Mouse (Mus musculus) layer of hippocampus, adult 9-10 months (tissue): ENCODE results near the gene Ccdc180.

Source experiments
- DNase-seq: peaks from one replicate; pipeline ENCODE4 v3.0.0; 2022; ENCODE audit warnings: low spot score

Gene Ccdc180

DNA sequence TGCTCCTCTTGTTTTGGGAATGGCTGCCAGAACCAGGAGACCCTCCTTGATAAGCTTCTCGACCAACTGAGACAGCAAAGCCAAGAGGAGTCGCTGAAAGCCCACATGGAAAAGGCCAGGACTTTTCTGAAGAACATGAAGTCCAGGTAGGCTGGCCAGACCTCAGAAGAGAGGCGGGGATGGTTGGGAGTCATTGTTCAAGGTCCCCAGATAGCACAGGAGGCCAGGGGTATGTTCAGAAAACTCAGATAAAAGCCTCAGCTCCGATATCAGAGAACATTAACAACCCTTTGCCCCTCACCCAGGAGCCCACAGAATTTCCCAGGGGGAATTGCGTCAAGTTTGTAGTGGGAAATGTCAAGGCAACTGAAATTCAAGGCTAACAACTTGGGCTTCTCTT is 21.2 kb downstream of the Ccdc180 start:
- no peak for DNase-seq

DNA sequence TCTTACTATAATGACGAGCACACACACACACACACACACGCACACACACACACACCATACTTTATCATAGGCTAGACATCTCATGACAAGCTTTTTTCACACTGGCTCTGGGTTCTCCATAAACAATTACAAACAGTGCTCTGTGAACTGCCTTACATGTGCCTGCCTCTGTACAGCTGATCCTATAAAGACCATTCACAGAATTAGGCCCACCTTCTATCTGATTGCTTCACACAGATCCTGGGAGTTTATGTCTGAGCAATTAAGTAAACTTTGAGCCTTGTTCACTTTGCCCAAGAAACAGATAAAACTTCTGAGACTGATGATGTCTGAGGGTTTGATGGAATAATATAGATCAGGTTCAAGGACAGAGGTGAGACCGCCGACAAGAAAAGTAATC is 21.8 kb downstream of the Ccdc180 start:
- no peak for DNase-seq

DNA sequence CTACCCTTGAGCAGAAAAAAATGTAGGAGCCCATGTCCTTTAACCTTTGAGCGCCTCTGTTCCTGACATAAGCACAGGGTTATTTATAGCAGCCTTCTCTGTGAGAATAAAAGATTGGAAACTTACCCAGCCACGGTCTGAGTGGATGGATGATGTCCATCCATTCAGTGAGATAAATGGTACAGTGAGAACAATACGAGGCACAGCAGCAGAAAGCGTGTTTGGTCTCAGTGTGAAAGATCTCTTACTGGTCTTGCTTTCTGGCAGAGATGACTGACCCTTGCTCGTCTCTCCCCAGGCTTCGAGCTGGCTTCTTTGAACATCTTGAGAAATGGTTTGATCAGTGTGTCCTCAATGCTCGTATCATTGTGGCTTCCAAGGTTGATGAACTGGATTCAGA is 27.0 kb downstream of the Ccdc180 start:
- DNase-seq, result no peak

DNA sequence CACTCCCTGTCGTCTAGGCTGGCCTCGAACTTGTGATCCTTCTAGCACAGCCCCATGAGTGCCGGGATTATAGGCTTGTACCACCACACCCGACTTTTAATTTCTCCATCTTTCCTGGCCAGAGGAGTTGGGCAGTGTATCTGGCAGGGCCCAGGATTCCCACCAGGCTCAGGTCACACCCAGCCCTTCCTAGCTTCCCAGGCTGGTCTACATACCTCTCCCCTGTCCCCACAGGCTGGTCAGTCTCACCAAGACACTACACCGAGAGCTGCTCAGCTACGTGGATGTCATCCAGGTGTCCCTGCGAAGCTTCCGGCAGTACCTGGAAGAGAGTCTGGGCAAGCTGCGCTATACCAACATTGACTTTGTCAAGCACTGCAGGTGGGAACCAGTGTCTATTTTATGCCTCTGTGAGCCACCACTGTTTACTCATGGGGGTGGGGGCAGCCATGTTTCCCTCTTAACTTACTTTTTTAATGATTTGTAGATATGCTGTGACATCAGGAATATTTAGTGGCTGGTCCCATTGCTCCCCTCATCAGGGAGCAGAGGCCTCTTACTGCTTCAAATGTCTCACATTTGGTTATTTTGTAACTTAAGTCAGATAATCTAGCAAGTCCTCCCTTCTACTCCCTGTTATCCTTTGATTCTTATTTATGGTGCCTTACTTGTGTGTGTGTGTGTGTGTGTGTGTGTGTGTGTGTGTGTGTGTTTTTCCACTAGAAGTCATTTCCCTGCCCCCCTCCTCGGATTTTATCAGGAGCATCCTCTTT is 31.7 kb downstream of the Ccdc180 start:
- DNase-seq, result no peak

DNA sequence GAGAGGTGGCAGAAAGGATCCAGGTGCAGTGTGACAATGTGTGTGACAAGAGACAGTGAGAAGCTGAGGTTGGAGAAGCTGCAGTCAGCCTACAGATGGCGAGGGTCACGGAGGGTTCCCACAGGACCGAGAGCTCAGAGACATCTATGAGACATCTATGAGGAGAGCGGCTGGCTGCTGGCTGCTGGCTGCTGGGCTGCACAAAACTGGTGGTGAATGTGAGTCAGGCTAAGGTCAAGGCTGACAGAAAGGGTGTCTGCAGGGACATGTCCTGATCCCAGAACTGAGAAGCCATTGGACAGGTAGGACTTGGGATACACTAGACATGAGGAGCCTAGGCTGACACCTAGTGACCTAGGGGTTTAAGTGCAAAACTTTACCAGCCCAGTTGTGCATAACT is 33.9 kb downstream of the Ccdc180 start:
- no peak for DNase-seq

DNA sequence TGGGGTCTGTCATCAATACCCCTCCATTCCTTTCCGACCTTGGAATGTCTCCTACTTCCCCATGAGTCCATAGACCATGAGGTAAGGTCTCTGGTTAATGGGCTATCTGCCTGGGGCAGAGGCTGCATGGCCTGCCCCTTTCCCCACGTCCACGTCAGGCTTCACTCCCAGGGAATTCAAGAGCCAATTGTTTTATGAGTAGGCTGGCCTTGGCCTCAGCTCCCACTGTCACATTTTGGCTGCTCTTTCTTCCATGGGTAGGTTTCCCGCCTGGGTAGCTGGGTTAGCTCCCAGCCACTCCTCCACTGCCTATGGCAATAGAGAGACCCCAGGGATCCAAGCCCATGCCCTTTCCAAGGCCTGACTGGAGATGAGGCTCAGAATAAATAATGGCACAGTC is 38.5 kb downstream of the Ccdc180 start:
- no peak for DNase-seq

DNA sequence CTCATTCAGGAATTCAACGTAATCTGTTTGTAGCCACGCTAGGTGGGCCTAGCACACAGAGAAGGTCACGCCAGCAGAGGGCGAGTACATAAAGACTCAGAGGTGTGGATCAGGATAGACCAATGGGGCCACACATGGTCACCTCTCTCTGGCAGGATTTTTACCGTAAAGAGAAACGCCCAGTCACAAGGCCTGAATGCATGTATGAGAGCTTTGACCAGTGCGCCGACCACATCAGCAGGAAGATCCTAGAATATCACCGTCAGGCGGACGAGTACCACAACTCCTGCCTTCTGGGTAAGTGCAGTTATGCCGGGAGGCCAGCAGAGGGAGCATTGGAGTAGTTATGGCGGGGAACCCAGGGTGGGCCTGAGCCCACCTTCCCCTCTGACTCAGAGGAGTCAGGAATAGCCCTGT is 51.5 kb downstream of the Ccdc180 start:
- DNase-seq, result peak; percentile 15

DNA sequence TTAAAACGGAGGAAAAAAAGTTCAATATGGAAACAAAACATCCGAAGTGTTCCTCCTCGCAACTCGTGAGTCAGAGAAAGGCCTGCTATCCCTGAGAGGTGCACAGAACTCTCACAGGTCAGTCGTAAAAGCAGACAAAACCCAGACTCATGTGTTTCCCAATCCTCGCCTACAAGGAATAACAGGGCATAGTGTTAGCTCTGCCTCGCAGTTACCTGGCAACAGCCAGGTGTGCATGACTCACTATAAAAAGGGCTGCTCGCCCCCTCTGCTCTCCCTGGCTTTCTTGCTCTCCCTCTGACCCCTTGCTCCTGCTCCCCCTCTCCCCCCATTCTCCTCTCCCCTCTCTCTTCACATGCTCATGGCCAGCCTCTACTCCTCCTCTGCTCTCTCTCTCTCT is 57.6 kb downstream of the Ccdc180 start:
- no peak for DNase-seq

DNA sequence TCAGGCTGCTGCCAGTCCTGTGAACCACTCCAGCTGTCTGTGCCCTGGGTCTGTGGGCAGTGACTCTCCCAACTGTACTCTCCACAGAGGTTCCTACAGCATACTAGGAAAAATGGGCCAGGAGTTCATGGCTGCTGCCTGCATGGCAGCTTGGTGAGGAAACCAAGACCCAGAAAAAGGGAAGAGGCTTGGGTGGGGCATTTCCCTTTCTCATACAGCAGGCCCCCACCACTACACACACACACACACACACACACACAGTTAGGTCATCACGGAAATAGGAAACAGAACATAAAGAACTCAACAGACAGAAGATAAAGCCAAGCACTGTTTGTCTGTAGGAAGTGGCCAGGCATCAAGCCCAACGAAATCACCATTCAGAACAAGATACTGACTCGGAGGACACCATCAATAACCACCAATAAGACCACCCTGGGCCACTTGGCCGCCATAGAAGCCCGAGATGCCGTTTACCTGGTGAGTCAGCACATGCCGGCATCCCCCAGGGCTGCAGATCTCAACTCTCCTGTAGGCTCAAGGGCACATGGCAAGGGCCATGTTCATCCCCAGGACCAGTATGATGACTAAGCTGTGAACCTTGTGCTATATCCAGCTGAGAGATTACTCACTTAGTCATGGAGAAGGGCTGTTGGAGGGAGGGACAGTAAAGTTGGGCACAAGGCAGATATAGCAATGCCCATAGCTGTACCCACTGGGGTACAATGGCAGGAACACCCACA is 59.2 kb downstream of the Ccdc180 start:
- no peak for DNase-seq

DNA sequence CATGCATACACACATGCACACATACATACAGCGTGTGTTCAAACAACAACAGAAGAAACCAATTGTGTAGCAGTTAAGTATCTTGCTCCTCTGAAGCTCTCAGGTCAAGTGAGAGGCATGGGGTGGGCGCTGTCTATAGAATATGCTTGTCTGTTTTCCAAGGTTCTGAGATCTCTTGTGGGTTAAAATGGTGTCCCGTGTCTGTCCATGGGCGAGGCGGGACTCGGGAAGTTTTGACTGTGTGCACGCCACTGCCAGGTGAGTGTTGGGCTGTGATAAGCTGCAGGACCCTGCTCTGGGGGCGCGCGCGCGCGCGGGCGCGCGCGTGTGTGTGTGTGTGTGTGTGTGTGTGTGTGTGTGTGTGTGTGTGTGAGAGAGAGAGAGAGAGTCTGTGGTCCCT is 61.7 kb downstream of the Ccdc180 start:
- DNase-seq, result no peak

DNA sequence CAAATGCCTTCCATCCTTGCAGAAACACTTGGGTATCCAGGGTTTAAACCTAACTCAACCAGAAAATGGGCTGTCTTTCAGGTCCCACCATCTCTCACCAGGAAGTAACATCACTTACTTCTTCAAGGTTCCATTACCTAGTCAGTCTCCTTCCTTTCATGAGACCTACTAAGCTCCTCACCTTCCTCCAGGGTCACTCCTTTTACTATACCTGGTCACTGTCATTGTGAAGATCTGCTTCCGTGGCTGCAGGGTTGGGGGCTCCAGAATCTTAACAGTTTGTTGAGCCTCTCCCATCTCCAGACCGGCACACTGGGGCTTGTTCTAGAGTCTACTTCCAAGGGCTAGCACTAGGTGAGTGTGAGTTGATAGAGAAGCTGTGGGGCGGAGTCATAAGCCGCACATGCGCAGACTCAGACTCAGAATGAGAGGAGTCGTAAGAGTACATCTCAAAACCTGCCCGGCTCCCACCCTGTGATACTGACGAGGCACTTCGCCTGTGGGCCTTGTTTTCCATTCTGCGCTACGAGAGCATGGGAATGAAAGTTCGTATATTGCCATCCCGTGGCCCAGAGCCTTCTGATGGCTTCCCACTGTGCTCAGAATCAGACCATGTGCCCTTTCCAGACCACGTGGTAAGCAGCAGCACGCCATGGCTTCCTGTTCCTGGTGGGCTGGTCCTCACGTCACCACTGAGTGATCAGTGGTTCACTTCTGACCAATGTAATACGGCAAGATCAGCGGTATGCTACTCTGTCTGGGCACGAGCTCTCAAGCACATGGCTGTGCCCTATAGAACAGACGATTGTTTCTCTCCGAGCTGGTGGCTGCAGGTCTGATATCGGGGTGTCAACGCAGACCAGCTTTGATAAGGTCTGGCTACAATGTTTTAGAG is 63.2 kb downstream of the Ccdc180 start:
- no peak for DNase-seq

DNA sequence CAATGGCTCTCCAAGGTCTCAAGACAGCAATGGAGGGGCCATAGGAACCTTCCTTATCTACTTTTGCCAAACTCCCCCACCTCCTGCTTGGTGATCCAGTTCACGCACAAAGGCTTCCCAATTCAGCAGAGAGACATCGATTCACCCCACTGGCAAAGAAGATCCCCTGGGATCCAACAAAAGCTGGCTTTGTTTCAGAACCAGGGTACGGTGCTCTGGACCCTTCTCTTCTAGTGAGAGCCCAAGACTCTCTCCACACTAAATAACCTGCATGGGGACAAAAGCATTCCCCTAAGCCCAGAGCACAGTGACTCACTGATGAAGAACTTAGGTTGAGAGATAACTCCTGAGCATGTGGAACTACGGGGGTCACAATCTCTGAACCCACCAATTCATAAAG is 65.1 kb downstream of the Ccdc180 start:
- no peak for DNase-seq

DNA sequence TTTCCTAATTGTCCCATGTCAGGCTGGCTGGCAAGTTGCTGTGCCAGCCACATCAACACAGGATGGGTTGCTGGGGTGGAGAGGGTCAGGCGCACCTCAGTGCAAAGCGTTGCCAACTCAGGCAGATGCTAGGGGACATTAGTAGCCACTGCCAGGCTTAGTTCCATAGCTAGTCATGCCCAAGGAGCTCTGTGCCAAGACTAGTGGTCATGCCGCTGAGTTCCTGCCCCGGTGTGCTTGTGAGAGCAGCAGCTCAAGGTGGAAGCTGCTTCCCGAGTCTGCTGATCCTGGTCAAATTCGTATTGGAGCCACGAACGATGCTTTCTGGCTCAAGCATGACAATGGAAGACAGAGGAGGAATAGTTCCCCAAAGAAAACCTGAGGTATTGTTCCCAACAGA is 66.0 kb downstream of the Ccdc180 start:
- no peak for DNase-seq

DNA sequence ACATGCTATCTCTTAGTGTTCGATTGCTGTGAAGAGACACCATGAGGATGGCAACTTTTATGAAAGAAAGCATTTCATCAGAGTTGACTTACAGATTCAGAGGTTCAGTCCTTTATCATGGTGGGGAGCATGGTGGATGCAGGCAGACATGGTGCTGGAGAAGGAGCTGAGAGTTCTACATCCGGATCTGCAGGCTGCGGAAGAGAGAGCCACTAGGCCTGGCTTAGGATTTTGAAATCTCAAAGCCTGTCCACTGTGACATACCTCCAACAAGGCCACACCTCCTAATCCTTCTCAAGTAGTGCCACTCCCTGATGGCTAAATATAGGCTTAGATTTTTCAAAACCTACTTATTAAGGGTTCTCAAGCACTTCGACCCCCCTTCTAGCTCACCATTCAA is 66.6 kb downstream of the Ccdc180 start:
- DNase-seq, result no peak

DNA sequence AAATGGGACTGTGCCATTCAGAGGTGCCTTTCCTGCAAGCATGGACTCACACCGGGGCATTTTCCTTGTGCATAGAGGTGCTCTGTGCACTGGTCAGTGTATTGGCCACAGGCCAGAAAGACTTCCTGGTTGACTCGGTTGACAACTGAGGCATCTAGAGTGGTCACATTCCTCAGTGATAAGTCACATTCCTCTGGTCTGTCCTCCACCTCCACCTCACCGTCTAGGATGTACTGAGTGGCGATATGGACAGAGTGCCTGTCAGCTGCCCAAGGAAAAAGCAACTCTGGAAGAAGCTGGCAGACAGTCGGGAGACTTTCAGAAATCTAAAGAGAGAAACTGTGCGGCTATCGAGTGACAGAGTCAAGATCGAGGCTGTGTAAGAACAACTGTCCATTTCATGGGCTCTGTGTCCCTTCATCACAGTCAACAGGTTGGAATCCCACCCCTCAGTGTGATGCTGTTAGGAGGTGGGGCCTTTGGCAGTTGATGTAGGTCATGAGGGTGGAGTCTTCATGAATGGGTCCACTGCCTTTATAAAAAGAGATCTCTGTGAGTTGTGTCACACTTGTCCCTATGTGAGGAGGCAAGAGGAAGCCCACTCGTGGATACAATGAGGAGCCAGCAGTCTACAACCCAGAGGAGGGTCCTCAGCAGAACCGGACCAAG is 74.8 kb downstream of the Ccdc180 start, which contains the start of gene Tdrd7:
TSS of gene Tdrd7 (plus strand) at position 564 of the 669 bp plus-strand sequence.
- no peak for DNase-seq

DNA sequence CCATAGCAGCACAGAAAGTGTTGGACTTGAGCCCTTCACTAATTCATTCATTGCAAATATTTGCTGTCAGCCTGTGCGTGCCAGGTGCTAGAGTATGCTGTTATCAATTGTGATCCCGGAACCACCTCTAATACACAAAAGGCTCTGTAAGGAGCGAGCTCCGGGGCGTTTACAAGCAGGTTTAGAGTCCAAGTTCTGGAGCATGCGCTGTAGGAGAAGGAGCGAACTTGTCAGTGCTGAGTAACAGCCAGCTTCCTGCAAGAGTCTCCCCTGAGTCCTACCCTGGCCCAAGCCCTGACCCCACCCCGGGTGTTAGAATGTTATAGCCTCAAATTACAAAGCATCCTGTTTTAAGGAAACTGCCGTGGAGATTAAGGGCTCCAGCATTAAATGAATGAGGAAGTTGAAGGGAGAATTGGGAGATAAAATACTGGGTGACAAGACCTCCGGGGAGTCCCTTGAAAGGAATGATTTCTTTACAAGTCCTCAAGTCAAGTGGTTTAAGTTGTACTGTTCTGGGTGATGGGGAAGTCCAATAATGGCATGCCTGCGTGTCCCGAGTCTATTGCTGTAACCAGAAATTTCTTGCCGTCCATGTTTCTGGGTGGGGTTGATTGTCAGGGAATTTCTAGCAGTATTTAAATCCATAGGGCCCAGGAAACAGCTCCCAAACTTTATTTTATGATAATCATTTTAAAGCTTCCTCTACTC is 75.8 kb downstream of the Ccdc180 start:
- no peak for DNase-seq

DNA sequence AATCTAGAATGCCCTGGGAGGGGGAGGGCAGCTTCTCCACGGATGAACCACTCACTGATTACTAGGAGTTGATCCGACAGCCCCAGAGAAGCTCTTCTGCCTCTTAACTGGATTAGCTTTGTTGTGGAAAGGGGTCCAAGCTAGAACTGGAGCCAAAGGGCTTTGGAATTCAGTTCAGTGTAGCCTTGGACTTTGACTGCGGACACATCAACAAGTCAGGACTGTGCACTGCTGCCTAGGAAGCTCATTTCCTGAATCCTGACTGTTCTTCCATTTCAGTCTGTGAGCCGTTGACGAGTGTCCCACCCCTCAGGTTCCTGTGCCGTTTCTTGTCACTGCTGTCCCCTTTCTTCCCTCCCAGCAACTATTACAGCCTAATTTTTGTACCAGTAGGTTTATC is 76.6 kb downstream of the Ccdc180 start:
- DNase-seq, result no peak

DNA sequence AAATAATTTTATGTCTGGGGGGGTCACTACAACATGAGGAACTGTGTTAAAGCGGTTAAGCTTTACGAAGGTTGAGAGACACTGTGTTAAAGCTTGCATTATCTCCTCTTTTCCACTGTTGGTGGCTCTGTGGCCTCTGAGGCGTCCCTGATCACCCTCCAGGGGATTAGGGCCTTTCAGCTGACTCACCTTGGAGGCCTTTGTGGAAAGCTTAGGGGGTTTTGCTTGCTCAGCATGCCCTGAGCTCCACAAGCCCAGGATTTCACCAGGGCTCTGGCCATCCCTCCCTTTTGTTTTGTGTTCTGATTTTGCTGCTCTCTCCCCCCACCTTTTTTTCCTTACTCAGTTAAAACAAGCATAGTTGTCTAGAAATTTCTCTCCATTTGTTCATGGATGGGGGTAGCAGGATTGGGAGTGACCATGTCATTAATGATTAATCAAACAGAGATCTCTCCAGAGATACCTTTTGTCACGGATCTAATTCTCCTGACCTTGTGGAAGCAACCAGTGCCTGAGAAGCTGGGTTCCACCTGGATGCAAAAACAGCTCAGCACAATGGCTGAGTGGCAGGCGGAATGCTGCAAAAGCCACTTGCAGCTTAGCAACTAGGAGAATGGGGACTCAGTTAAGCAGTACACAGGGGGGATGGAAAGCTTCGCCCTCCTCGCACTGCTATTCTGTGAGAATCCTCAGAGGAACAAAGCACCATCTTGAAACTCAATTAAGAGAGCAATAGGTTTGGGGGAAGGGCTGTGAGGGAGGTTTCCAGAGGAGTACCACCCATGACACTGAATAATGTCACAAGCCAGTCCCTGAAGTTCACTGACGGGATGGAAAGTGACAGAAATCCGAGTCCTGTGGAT is 77.6 kb downstream of the Ccdc180 start:
- DNase-seq, result no peak

DNA sequence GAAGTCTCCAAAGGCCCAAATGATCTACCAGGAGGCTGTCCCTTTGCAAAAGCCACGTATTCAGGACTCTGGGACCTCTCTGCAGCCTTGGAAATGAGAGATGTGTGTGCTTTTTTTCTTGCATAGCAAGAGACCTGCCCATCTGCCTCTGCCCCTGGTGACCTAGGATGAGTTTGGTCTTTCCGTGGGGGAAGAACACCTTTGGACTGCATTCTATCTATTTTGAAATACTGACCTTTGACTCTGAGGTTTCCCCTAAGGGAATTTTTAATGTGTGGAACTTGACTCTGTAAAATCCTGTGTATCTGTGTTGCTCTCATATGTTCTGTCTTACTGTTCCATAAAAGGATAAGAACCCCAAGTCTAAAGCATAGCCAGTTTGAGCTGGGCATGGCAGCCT is 78.9 kb downstream of the Ccdc180 start:
- no peak for DNase-seq

DNA sequence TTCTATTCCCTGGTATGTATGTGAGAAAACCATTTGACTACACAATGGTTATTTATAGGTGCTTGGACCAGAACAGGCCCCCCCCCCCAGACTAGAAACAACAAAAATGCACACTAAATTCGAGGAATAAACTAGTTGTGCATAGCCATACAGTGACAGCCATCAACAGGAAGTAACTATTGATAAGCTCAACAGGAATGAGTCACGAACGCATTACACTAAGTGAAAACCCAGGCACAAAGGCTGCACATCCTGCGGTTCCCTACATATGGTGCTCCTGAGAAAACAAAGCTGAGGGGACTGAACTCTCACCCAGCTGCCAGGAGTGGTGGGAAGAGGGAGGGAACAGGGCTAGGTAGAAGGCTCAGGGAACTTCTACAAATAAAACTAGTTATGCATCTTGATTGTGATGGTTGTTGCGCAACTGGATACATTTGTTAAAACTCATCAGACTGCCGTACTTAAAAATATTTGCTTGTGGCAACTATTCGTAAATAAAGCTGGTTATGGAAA is 80.0 kb downstream of the Ccdc180 start:
- no peak for DNase-seq
